ENCODE assay signal across 7 mouse cellular contexts in genomic region chr9:52047821-52048649, GRCm38 (mm10). TPM values are rescaled to one million over a fixed set of nuclear protein-coding genes. Genes with fewer than 3 reads are reported as not detected.
DNase-seq lines count a peak whose midpoint lies in the region; ATAC-seq lines count a peak whose summit lies in the region.

No protein-coding gene starts in this region.

- peak; percentile 92 for ATAC-seq in intestine, embryonic 16.5 days
- peak; percentile 94 for ATAC-seq in midbrain, embryonic 12.5 days (ENCODE audit: low FRiP score, low read depth)

- peak; percentile 78 for DNase-seq in adrenal gland, adult 8-10 months
- peak; percentile 70 for DNase-seq in embryo, embryonic 11.5 days (ENCODE audit: low read depth, low spot score)
- peak; percentile 78 to 89 for DNase-seq in gastrocnemius, postnatal 4 days (ENCODE audit: low spot score in 2 of 2)
- peak; percentile 87 for DNase-seq in limb, embryonic 10.5 days (ENCODE audit: low spot score)
- peak; percentile 67 for DNase-seq in skeletal muscle tissue, adult 2 months (ENCODE audit: low read depth, low spot score)

- peaks cover 9% of the 10 kb centered on the region for H3K4me1 ChIP-seq in intestine, embryonic 16.5 days (ENCODE audit: control insufficient read depth, insufficient read depth, low read length)
- H3K4me1 ChIP-seq in limb, embryonic 10.5 days = peaks cover 27% of the 10 kb centered on the region
- H3K4me1 ChIP-seq in midbrain, embryonic 12.5 days = peaks cover 33% of the 10 kb centered on the region

- H3K27ac ChIP-seq in intestine, embryonic 16.5 days (ENCODE audit: low read length) = peak overlapping the region; percentile 98
- H3K27ac ChIP-seq in limb, embryonic 10.5 days = peak overlapping the region; percentile 100
- H3K27ac ChIP-seq in midbrain, embryonic 12.5 days (replicated peaks) = peak overlapping the region; percentile 99

- H3K4me3 ChIP-seq in intestine, embryonic 16.5 days (ENCODE audit: low read length) = peak overlapping the region; percentile 80
- H3K4me3 ChIP-seq in limb, embryonic 10.5 days = peak overlapping the region; percentile 86
- peak overlapping the region; percentile 86 for H3K4me3 ChIP-seq in midbrain, embryonic 12.5 days

- H3K36me3 ChIP-seq in intestine, embryonic 16.5 days (ENCODE audit: control insufficient read depth, insufficient read depth, low read length) = no peaks in the 10 kb centered on the region
- H3K36me3 ChIP-seq in limb, embryonic 10.5 days = no peaks in the 10 kb centered on the region
- H3K36me3 ChIP-seq in midbrain, embryonic 12.5 days = no peaks in the 10 kb centered on the region

- under 1% methylated on average over 99 of the region's 118 CpGs for WGBS in intestine, embryonic 16.5 days
- under 1% methylated on average over 106 of the region's 118 CpGs for WGBS in limb, embryonic 10.5 days
- WGBS in midbrain, embryonic 12.5 days = under 1% methylated on average over 99 of the region's 118 CpGs

- H3K4me2 ChIP-seq in intestine, embryonic 16.5 days (ENCODE audit: low read depth, low read length) = peak overlapping the region; percentile 58
- peak overlapping the region; percentile 58 for H3K4me2 ChIP-seq in midbrain, embryonic 12.5 days (replicated peaks)

- H3K9me3 ChIP-seq in intestine, embryonic 16.5 days (ENCODE audit: control insufficient read depth, low read length) = no peaks in the 10 kb centered on the region
- H3K9me3 ChIP-seq in limb, embryonic 10.5 days (replicated peaks) = no peaks in the 10 kb centered on the region
- H3K9me3 ChIP-seq in midbrain, embryonic 12.5 days = no peaks in the 10 kb centered on the region

- H3K27me3 ChIP-seq in intestine, embryonic 16.5 days (replicated peaks; ENCODE audit: control insufficient read depth, insufficient read depth, low read length) = peaks cover 12% of the 10 kb centered on the region
- H3K27me3 ChIP-seq in limb, embryonic 10.5 days (ENCODE audit: low read depth, poor library complexity, severe bottlenecking) = no peaks in the 10 kb centered on the region
- H3K27me3 ChIP-seq in midbrain, embryonic 12.5 days = no peaks in the 10 kb centered on the region

- H3K9ac ChIP-seq in intestine, embryonic 16.5 days (ENCODE audit: low read depth, low read length) = peak overlapping the region; percentile 94
- peak overlapping the region; percentile 98 for H3K9ac ChIP-seq in midbrain, embryonic 12.5 days (replicated peaks)

RNA-seq across cellular contexts. Expression of gene Rdx, which starts 1.1 kb away (rescaled TPM):
- total RNA-seq in adrenal gland, adult 8-10 months (2022) = 100 to 1,000 TPM; 112 to 126 (median 123) TPM
- 100 to 1,000 TPM; 125 to 131 TPM for total RNA-seq in gastrocnemius, postnatal 4 days (2021)
- polyA plus RNA-seq in intestine, embryonic 16.5 days (2015; fragmentation: Nextera tagmentation; extraction: Ambion mirVana) = 43.4 and 52.8 TPM in 2 replicates
- 118 and 132 TPM in 2 replicates for polyA plus RNA-seq in limb, embryonic 10.5 days (2016; fragmentation: Nextera tagmentation; extraction: Ambion mirVana)
- 162 and 167 TPM in 2 replicates for polyA plus RNA-seq in midbrain, embryonic 12.5 days (2016; fragmentation: Nextera tagmentation; extraction: Ambion mirVana)

Comparison
In these comparisons a context has a peak if more than half of its experiments do, and no peak if none do; other contexts are left out.
1. Peak in every context shown above with its lines: DNase-seq, ATAC-seq, H3K4me3 ChIP-seq and H3K27ac ChIP-seq.